Mouse (Mus musculus) myocyte (in vitro differentiated cells): Measurements from ENCODE around the gene Sh3bp4.
A peak's percentile ranks its signal among the peaks of the same experiment; 100 is the strongest.

Experiments
- CEBPB ChIP-seq: IDR thresholded peaks from 2 replicates; pipeline ENCODE4 v1.6.1; 2011; ENCODE audit warnings: mild to moderate bottlenecking, moderate library complexity; ENCODE audit not compliant: poor library complexity, insufficient read depth, severe bottlenecking
- E2F4 ChIP-seq: IDR thresholded peaks from one replicate; pipeline ENCODE4 v1.6.1; 2011; ENCODE audit warnings: mild to moderate bottlenecking, control low read depth, moderate library complexity; ENCODE audit not compliant: insufficient read depth
- MAX ChIP-seq: IDR thresholded peaks from one replicate; pipeline ENCODE4 v1.6.1; 2011; ENCODE audit warnings: low read depth, mild to moderate bottlenecking, control low read depth
- MYOD1 ChIP-seq, 3 experiments: IDR thresholded peaks; one replicate each; pipeline ENCODE4 v1.6.1; 2011; ENCODE audit warnings: control low read depth in 2 of 3, low read depth in 2 of 3, mild to moderate bottlenecking in 2 of 3, moderate library complexity in 1 of 3; ENCODE audit not compliant: insufficient read length in 2 of 3, control insufficient read depth in 1 of 3
- POLR2A ChIP-seq: IDR thresholded peaks from one replicate; pipeline ENCODE4 v1.6.1; 2011; ENCODE audit warnings: low read depth, mild to moderate bottlenecking, control low read depth, moderate library complexity; ENCODE audit not compliant: insufficient read length
- POLR2AphosphoS2 ChIP-seq: IDR thresholded peaks from one replicate; pipeline ENCODE4 v1.6.1; 2011; ENCODE audit warnings: low read depth, control low read depth; ENCODE audit not compliant: insufficient read length
- TCF3 ChIP-seq: IDR thresholded peaks from one replicate; pipeline ENCODE4 v1.6.1; 2011; ENCODE audit warnings: low read depth, control low read depth; ENCODE audit not compliant: insufficient read length
- USF1 ChIP-seq: IDR thresholded peaks from one replicate; pipeline ENCODE4 v1.6.1; 2011; ENCODE audit warnings: low read depth, mild to moderate bottlenecking, control low read depth, moderate library complexity

DNA sequence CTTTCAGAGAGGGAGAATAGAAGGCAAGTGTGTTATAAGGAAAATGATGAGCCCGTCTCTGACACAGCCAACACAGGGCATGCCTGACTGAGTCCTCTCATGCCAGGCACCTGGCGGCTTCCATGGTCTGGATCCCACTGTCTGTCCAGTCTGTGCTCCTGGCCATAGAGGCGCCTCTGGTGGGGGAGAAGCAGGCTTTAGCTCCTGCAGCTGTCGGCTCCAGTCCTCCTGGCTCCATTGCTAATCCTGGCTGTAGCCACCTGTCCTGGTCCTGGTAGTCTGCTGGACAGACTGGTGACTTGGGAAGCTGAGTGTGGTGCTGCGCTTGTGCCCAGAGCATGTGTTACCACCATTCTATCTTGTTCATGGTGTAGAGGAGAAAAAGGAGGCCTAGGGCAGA is 46.8 kb downstream of the Sh3bp4 start:
- no peak for TF ChIP-seq POLR2A
- TF ChIP-seq E2F4: no peak
- no peak for TF ChIP-seq CEBPB
- no peak for TF ChIP-seq USF1
- TF ChIP-seq MAX: no peak
- TF ChIP-seq MYOD1 (IDR thresholded peaks at IDR 0.05; ENCODE audit: control insufficient read depth in 1 of 3, insufficient read length in 2 of 3, low read depth in 2 of 3): peak; percentile 74 to 97 (median 96)
- TF ChIP-seq TCF3: peak; percentile 48
- TF ChIP-seq POLR2AphosphoS2: no peak
